Mouse (Mus musculus): ENCODE results near the gene A730071L15Rik. TPM values are rescaled to one million over a fixed set of nuclear protein-coding genes. Genes with fewer than 3 reads are reported as not detected.
A peak's percentile ranks its signal among the peaks of the same experiment; 100 is the strongest.

A730071L15Rik gene
- polyA plus RNA-seq, 1 experiment from 2014 or later = 0.14 TPM

DNA sequence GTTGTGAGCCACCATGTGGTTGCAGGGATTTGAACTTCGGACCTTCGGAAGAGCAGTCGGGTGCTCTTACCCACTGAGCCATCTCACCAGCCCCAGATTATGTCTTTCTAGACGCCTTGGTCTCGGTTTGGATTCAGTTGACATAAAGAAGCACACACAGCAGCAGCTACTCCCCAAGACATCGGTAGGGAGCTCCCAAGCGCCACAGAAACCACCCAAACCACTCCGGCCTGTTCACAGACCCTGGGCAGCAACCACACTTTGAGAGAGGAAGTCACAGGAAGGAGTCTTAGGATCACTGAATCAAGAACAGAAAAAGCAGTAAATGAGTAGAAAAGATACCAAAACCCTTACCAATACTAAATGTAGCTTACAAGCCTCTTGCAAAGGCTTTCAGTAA is 3.0 kb upstream of the A730071L15Rik start:
- Histone ChIP-seq H3K36me3 (peaks cover 21% of the 10 kb centered on the region), H3K4me1 (peaks cover 24% of the 10 kb centered on the region), H3K9me3 (no peaks in the 10 kb centered on the region), H3K27me3 (ENCODE audit: insufficient read depth, poor library complexity, severe bottlenecking) (no peaks in the 10 kb centered on the region), H3K27ac (no peak overlapping the region), H3K4me3 (no peak overlapping the region)
- WGBS = 91% methylated on average over 8 of the region's 8 CpGs
- no peak for DNase-seq (ENCODE audit: low spot score)

DNA sequence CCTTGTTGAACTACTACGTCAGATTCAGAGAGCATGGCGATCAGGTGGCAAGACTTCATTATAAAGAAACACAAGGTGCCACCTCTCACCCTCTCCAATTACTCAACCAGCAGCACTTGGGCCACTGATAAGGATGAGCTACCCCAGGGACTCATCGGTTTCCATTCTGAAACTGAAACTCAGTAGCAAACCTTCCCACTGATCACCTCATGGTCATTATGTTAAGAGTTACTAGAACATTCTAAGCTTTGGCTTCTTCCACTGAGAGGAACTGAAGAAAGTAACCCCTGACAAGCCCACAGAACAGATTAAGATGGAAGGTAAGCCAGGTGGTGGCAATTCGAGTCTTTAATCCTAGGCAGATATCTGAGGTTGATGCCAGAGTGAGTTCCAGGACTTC is 1.4 kb upstream of the A730071L15Rik start:
- Histone ChIP-seq H3K27me3 (ENCODE audit: insufficient read depth, poor library complexity, severe bottlenecking) (no peaks in the 10 kb centered on the region), H3K27ac (no peak overlapping the region), H3K9me3 (no peaks in the 10 kb centered on the region), H3K4me1 (peaks cover 24% of the 10 kb centered on the region), H3K4me3 (peak overlapping the region; percentile 90; the same call in 1 of the 2 replicates), H3K36me3 (peaks cover 8% of the 10 kb centered on the region)
- DNase-seq (ENCODE audit: low spot score) = no peak
- WGBS = 80% methylated on average over 4 of the region's 4 CpGs

DNA sequence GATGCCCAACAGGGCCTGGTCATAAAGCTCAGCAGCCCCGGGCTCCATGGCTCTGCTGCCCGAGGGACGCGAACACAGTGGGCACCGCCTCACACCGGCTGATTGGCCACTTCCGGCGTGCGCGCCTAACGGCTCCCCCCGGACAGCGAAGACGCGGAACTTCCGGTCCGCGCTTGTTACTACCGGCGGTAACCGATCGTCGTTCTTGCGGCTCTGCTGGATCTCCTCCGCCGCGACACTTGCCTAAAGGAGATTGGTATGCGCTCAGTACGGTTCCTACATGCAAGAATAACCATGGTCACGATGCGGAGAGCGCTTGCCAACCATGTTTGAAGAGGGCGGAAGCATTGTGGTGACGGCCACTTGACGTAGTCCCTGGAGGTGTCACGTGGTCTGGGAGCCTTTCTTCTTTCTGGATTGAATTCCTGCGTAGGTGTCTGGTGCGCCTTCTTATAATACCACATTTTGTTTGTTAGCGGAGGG is 299 bp downstream of the A730071L15Rik start, which contains the start of gene Nudcd3:
TSS of gene Nudcd3 (minus strand) at position 329 of the 483 bp plus-strand sequence.
- Histone ChIP-seq H3K27ac (peak within 1 kb of the TSS; percentile 98), H3K4me1 (peaks cover 24% of the 10 kb centered on the region), H3K27me3 (ENCODE audit: insufficient read depth, poor library complexity, severe bottlenecking) (no peaks in the 10 kb centered on the region), H3K9me3 (no peaks in the 10 kb centered on the region), H3K36me3 (peaks cover 3% of the 10 kb centered on the region; the same call in 1 of the 2 replicates), H3K4me3 (peak within 1 kb of the TSS; percentile 90)
- peak; percentile 93 for DNase-seq (ENCODE audit: low spot score)
- under 1% methylated on average over 39 of the region's 39 CpGs for WGBS

DNA sequence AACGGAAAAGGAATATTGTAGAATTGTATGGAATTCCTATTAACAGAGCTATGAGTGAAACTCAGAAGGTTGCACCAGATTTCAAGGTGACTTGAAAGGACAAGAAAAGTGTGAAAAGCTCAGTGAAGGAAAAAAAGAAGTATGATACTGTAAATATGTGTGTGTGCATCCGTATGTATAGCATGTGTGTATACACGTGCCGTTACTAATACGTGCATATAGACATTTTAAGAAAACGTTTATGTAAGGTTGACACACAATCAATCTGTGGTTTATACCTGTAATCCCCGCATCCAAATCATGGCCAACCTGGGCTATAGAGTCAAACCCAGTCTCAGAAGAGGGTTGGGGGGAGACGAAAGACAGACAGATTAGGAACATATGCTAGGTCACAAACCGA is 741 bp downstream of the A730071L15Rik start:
- WGBS = 21% methylated on average over 9 of the region's 9 CpGs
- peaks cover 3% of the 10 kb centered on the region; the same call in 1 of the 2 replicates for H3K36me3 ChIP-seq
- peaks cover 24% of the 10 kb centered on the region for H3K4me1 ChIP-seq
- no peaks in the 10 kb centered on the region for H3K27me3 ChIP-seq (ENCODE audit: insufficient read depth, poor library complexity, severe bottlenecking)
- H3K9me3 ChIP-seq = no peaks in the 10 kb centered on the region
- DNase-seq (ENCODE audit: low spot score) = no peak
- peak overlapping the region; percentile 98 for H3K27ac ChIP-seq
- H3K4me3 ChIP-seq = peak overlapping the region; percentile 90

- WGBS = 81% methylated on average over 2 of the region's 2 CpGs
- H3K36me3 ChIP-seq = no peaks in the 10 kb centered on the region
- no peak overlapping the region for H3K4me3 ChIP-seq
- H3K27ac ChIP-seq = no peak overlapping the region
- H3K27me3 ChIP-seq (ENCODE audit: insufficient read depth, poor library complexity, severe bottlenecking) = no peaks in the 10 kb centered on the region
- peaks cover 4% of the 10 kb centered on the region for H3K9me3 ChIP-seq
- DNase-seq (ENCODE audit: low spot score) = no peak
- no peaks in the 10 kb centered on the region for H3K4me1 ChIP-seq
Measured at GRCm38 (mm10) chr11:6207090-6207489, 7.3 kb downstream of the A730071L15Rik start.

GRCm38 (mm10) chr11:6208158-6208557 is 8.3 kb downstream of the A730071L15Rik start:
- Histone ChIP-seq H3K27ac (no peak overlapping the region), H3K36me3 (no peaks in the 10 kb centered on the region), H3K4me3 (no peak overlapping the region), H3K27me3 (ENCODE audit: insufficient read depth, poor library complexity, severe bottlenecking) (no peaks in the 10 kb centered on the region), H3K9me3 (peaks cover 4% of the 10 kb centered on the region), H3K4me1 (no peaks in the 10 kb centered on the region)
- WGBS = 86% methylated on average over 1 of the region's 1 CpGs
- DNase-seq (ENCODE audit: low spot score) = no peak

DNA sequence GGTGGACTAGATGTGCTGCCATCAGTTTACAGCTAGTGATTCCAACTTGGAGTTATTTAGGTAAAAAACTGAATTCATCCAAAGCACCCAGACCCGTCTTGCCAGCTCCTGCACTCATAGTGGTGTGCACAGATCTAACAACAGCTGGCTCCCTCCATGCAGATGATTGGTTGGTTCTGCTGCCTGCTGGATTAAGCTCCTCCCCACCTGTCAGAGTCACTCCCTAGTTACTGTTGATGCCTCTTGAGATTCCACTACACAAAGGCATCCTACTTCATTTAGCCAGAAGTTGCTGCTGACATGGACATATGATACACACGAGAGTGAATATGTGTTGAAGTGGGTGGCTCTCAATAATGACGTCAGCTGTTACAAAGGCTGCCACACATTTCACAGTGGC is 17.0 kb downstream of the A730071L15Rik start:
- 40% methylated on average over 3 of the region's 3 CpGs for WGBS
- Histone ChIP-seq H3K27ac (no peak overlapping the region), H3K4me3 (no peak overlapping the region), H3K9me3 (no peaks in the 10 kb centered on the region), H3K36me3 (no peaks in the 10 kb centered on the region), H3K27me3 (ENCODE audit: insufficient read depth, poor library complexity, severe bottlenecking) (peaks cover 11% of the 10 kb centered on the region; the same call in 1 of the 2 replicates), H3K4me1 (peaks cover 5% of the 10 kb centered on the region; the same call in 1 of the 2 replicates)
- no peak for DNase-seq (ENCODE audit: low spot score)

- Histone ChIP-seq H3K4me1 (peaks cover 5% of the 10 kb centered on the region; the same call in 1 of the 2 replicates), H3K27ac (no peak overlapping the region), H3K36me3 (no peaks in the 10 kb centered on the region), H3K9me3 (no peaks in the 10 kb centered on the region), H3K4me3 (no peak overlapping the region), H3K27me3 (ENCODE audit: insufficient read depth, poor library complexity, severe bottlenecking) (peaks cover 14% of the 10 kb centered on the region; the same call in 1 of the 2 replicates)
- DNase-seq (ENCODE audit: low spot score) = no peak
- WGBS = 75% methylated on average over 11 of the region's 11 CpGs
Measured at GRCm38 (mm10) chr11:6218189-6218896, 18.5 kb downstream of the A730071L15Rik start.

DNA sequence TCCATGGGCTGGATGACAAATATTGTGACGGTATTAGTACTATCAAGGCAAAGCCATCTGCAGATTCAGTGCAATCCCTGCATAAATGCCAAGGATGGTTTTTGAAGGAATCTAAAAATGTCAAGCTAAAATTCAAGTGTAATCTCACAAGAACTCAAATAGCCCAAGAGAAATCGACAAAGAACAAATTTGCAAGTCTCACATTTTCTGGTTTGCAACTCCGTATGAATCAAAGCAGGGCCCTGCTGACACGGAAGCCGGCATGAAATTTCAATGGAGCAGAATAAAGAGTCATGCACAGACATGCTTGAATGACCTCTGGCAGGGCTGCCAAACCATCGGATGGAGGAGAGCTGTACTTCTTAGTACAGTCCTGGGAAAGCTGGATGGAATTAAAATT is 20.1 kb downstream of the A730071L15Rik start:
- Histone ChIP-seq H3K27me3 (ENCODE audit: insufficient read depth, poor library complexity, severe bottlenecking) (peaks cover 11% of the 10 kb centered on the region; the same call in 1 of the 2 replicates), H3K9me3 (no peaks in the 10 kb centered on the region), H3K4me1 (peaks cover 5% of the 10 kb centered on the region; the same call in 1 of the 2 replicates), H3K27ac (no peak overlapping the region), H3K36me3 (no peaks in the 10 kb centered on the region), H3K4me3 (no peak overlapping the region)
- DNase-seq (ENCODE audit: low spot score) = no peak
- WGBS = 86% methylated on average over 6 of the region's 6 CpGs

GRCm38 (mm10) chr11:6222187-6222586 is 22.4 kb downstream of the A730071L15Rik start:
- WGBS = 90% methylated on average over 10 of the region's 10 CpGs
- no peak overlapping the region for H3K27ac ChIP-seq
- H3K9me3 ChIP-seq = no peaks in the 10 kb centered on the region
- no peak for DNase-seq (ENCODE audit: low spot score)
- H3K36me3 ChIP-seq = no peaks in the 10 kb centered on the region
- peaks cover 11% of the 10 kb centered on the region; the same call in 1 of the 2 replicates for H3K27me3 ChIP-seq (ENCODE audit: insufficient read depth, poor library complexity, severe bottlenecking)
- no peaks in the 10 kb centered on the region for H3K4me1 ChIP-seq
- H3K4me3 ChIP-seq = no peak overlapping the region

- Histone ChIP-seq H3K36me3 (no peaks in the 10 kb centered on the region), H3K4me1 (no peaks in the 10 kb centered on the region), H3K27me3 (ENCODE audit: insufficient read depth, poor library complexity, severe bottlenecking) (peaks cover 9% of the 10 kb centered on the region), H3K4me3 (no peak overlapping the region), H3K9me3 (no peaks in the 10 kb centered on the region), H3K27ac (no peak overlapping the region)
- DNase-seq (ENCODE audit: low spot score) = no peak
- 70% methylated on average over 14 of the region's 14 CpGs for WGBS
Measured at GRCm38 (mm10) chr11:6224541-6225229, 24.9 kb downstream of the A730071L15Rik start.

DNA sequence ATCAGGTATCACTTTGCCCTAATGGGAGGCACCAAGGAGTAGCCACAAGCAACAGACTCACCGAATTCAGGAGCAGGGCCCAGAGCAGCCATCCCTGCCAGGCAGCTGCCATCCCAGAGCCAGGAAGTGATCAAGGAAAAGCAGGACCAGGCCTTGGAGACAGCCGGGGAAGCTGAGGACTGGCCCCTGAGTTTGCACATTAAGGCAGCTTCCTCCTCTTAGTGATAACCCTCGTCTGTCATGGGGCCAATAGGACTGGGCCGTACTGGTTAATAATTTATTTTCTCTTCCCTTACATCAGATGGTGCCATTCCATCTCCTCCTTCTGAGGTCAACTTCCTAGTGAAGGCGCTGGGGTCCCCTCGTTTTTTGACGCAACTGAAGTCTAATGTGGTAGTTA is 30.2 kb downstream of the A730071L15Rik start, which contains the start of gene Npc1l1:
TSS of gene Npc1l1 (minus strand) at position 132 of the 400 bp plus-strand sequence.
- Histone ChIP-seq H3K27me3 (ENCODE audit: insufficient read depth, poor library complexity, severe bottlenecking) (peaks cover 5% of the 10 kb centered on the region), H3K9me3 (peaks cover 3% of the 10 kb centered on the region; the same call in 1 of the 2 replicates), H3K27ac (no peak within 1 kb of the TSS), H3K4me3 (no peak within 1 kb of the TSS), H3K4me1 (no peaks in the 10 kb centered on the region), H3K36me3 (no peaks in the 10 kb centered on the region)
- WGBS = 76% methylated on average over 7 of the region's 7 CpGs
- no peak for DNase-seq (ENCODE audit: low spot score)

DNA sequence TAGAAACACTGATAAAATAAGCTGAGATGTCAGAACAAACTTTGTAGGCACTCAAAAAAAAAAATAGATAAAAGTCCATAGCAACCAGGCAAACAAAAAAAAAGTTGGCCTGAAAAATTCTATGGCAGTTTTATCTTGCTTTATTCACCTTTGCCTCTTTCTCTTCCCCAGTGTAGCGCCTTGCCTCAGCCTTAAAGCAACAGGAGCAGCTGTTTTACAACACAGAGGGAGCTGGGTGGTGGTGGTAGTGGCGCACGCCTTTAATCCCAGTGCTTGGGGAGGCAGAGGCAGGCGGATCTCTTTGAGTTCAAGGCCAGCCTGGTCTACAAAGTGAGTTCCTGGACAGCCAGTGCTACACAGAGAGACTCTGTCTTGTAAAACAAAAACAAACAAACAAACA is 33.2 kb downstream of the A730071L15Rik start:
- H3K4me1 ChIP-seq = no peaks in the 10 kb centered on the region
- H3K9me3 ChIP-seq = peaks cover 10% of the 10 kb centered on the region
- H3K4me3 ChIP-seq = no peak overlapping the region
- H3K27ac ChIP-seq = no peak overlapping the region
- H3K27me3 ChIP-seq (ENCODE audit: insufficient read depth, poor library complexity, severe bottlenecking) = no peaks in the 10 kb centered on the region
- no peaks in the 10 kb centered on the region for H3K36me3 ChIP-seq
- WGBS = 83% methylated on average over 4 of the region's 4 CpGs
- no peak for DNase-seq (ENCODE audit: low spot score)

Measured in heart, embryonic 10.5 days (tissue).